Mouse (Mus musculus): ENCODE data around the gene Nfe2.

- TF ChIP-seq CTCF (IDR thresholded peaks at IDR 0.05) (no peak), EP300 (IDR thresholded peaks at IDR 0.05; ENCODE audit: insufficient read depth, low read depth, low read length) (0 out of 2 replicates have a peak, but pooled peaks have one; percentile 51), POLR2A (IDR thresholded peaks at IDR 0.05; ENCODE audit: insufficient read depth, low read depth, low read length) (no peak)
Measured at GRCm38 (mm10) chr15:103285778-103286417, 27.7 kb upstream of the Nfe2 start.

Data from heart, adult 2 months (tissue).